8 mouse cellular contexts compared by ENCODE assay signal in the genomic region with DNA sequence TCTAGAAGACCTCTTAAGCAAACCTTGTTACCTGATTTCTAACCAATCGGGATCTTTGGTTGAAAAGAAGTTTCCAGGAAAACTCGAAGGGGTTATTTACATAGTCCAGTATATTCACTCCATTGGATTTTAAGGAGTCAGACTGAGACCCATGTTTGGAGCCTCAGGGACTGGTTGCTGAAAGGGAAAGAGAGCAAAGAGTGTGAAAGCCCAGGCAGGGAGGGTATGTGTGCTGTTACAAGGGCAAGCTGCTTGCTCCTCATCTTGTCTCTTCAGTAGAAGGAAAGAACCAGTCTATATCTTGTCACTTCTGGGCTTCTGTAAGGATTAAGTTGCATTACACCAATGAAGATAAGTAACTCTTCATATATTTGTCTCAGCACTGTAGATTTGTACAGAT. TPM values are rescaled to one million over a fixed set of nuclear protein-coding genes. Genes with fewer than 3 reads are reported as not detected.
A peak's percentile ranks its signal among the peaks of the same experiment; 100 is the strongest.
DNase-seq lines count a peak whose midpoint lies in the region; ATAC-seq and TF ChIP-seq lines count a peak whose summit lies in the region.

No protein-coding gene starts in this region.

- H3K4me3 ChIP-seq in testis, adult 2 months (ENCODE audit: control insufficient read depth, low read depth, low read length) = peak overlapping the region; percentile 76
- peak overlapping the region; percentile 86 for H3K4me3 ChIP-seq in limb, embryonic 14.5 days (replicated peaks; ENCODE audit: low read length)
- H3K4me3 ChIP-seq in small intestine, adult 2 months (ENCODE audit: low read depth, low read length) = peak overlapping the region; percentile 92

- peak overlapping the region; percentile 86 for H3K9ac ChIP-seq in limb, embryonic 14.5 days (ENCODE audit: low read depth, low read length, severe bottlenecking)

- peak; percentile 12 for DNase-seq in CD4-positive, CD25-positive, alpha-beta regulatory T cell, adult 2 months (ENCODE audit: low read depth, low spot score)
- DNase-seq in testis, postnatal 10 days (ENCODE audit: low spot score) = no peak
- no peak for DNase-seq in limb, embryonic 14.5 days (ENCODE audit: low spot score)
- no peak for DNase-seq in urinary bladder, adult 18-20 months (ENCODE audit: low spot score in 2 of 2)
- DNase-seq in embryo, embryonic 10.5 days (ENCODE audit: low spot score) = no peak

- no peak for TF ChIP-seq CTCF in testis, adult 2 months (IDR thresholded peaks at IDR 0.05; ENCODE audit: control insufficient read depth, insufficient read depth, insufficient replicate concordance, low read depth, low read length)
- 0 out of 2 replicates have a peak, but pooled peaks have one; percentile 0 for TF ChIP-seq CTCF in small intestine, adult 2 months (IDR thresholded peaks at IDR 0.05; ENCODE audit: extremely low read depth, insufficient read length, insufficient replicate concordance, low read depth, low read length)

- H3K9me3 ChIP-seq in limb, embryonic 14.5 days (ENCODE audit: control insufficient read depth, low read length) = no peaks in the 10 kb centered on the region

- 2% methylated on average over 2 of the region's 2 CpGs for WGBS in limb, embryonic 14.5 days
- WGBS in small intestine, adult 2 months = 1% methylated on average over 2 of the region's 2 CpGs

- H3K27me3 ChIP-seq in testis, adult 2 months (ENCODE audit: control insufficient read depth, insufficient read depth, low read length) = no peaks in the 10 kb centered on the region
- H3K27me3 ChIP-seq in limb, embryonic 14.5 days (ENCODE audit: control insufficient read depth, insufficient read depth, low read length) = no peaks in the 10 kb centered on the region
- no peaks in the 10 kb centered on the region for H3K27me3 ChIP-seq in small intestine, adult 2 months (ENCODE audit: control insufficient read depth, insufficient read depth, low read length)

- H3K36me3 ChIP-seq in testis, adult 2 months (ENCODE audit: control insufficient read depth, insufficient read depth, low read length) = no peaks in the 10 kb centered on the region
- no peaks in the 10 kb centered on the region for H3K36me3 ChIP-seq in limb, embryonic 14.5 days (ENCODE audit: control insufficient read depth, insufficient read depth, low read length)
- no peaks in the 10 kb centered on the region for H3K36me3 ChIP-seq in small intestine, adult 2 months (ENCODE audit: control insufficient read depth, insufficient read depth, low read length)

- TF ChIP-seq POLR2A in testis, adult 2 months (IDR thresholded peaks at IDR 0.05; ENCODE audit: control insufficient read depth, low read depth, low read length) = no peak
- TF ChIP-seq POLR2A in limb, embryonic 14.5 days (IDR thresholded peaks at IDR 0.05; ENCODE audit: borderline replicate concordance, extremely low read depth, insufficient read depth, insufficient read length) = no peak
- no peak for TF ChIP-seq POLR2A in small intestine, adult 2 months (IDR thresholded peaks at IDR 0.05; ENCODE audit: low read depth, low read length)

- peak overlapping the region; percentile 67 for H3K4me2 ChIP-seq in limb, embryonic 14.5 days (replicated peaks; ENCODE audit: low read depth, low read length, severe bottlenecking)

- no peak overlapping the region; the same call in 1 of the 2 replicates for H3K27ac ChIP-seq in testis, adult 2 months (ENCODE audit: control insufficient read depth, insufficient read depth, low read depth, low read length)
- no peak overlapping the region for H3K27ac ChIP-seq in limb, embryonic 14.5 days (replicated peaks; ENCODE audit: low read depth, low read length)
- no peak overlapping the region; the same call in 1 of the 2 replicates for H3K27ac ChIP-seq in small intestine, adult 2 months (ENCODE audit: insufficient read depth, low read depth, low read length)

- H3K4me1 ChIP-seq in testis, adult 2 months (ENCODE audit: control insufficient read depth, insufficient read depth, low read length) = peaks cover 5% of the 10 kb centered on the region
- peaks cover 9% of the 10 kb centered on the region for H3K4me1 ChIP-seq in limb, embryonic 14.5 days (ENCODE audit: control insufficient read depth, insufficient read depth, low read length)
- peaks cover 5% of the 10 kb centered on the region; the same call in 1 of the 2 replicates for H3K4me1 ChIP-seq in small intestine, adult 2 months (ENCODE audit: control insufficient read depth, insufficient read depth, insufficient read length, low read length)

- ATAC-seq in CD4-positive, CD25-positive, alpha-beta regulatory T cell, adult 4 months = no peak
- no peak for ATAC-seq in limb, embryonic 14.5 days (ENCODE audit: low FRiP score, low read depth)

RNA-seq across cellular contexts. Expression of a gene that starts 1.3 kb away (rescaled TPM):
- 10 to 100 TPM; 42.0 to 61.6 TPM for polyA plus RNA-seq in CD4-positive, CD25-positive, alpha-beta regulatory T cell, adult 4 months (2017; shearing (Covaris generic))
- polyA plus RNA-seq in testis, adult 2 months (2012; rRNA removed) = 13.3 and 18.5 TPM in 2 replicates
- 13.6 and 13.9 TPM in 2 replicates for polyA plus RNA-seq in limb, embryonic 14.5 days (2012; rRNA removed)
- 19.2 and 20.5 TPM in 2 replicates for polyA plus RNA-seq in limb, embryonic 14.5 days (2014; fragmentation: Nextera tagmentation; extraction: Ambion mirVana)
- polyA plus RNA-seq in small intestine, adult 2 months (2012; rRNA removed) = 0.08 and 0.37 TPM in 2 replicates

RNA-seq across cellular contexts. Expression of a gene that starts 1.5 kb away (rescaled TPM):
- polyA plus RNA-seq in CD4-positive, CD25-positive, alpha-beta regulatory T cell, adult 4 months (2017; shearing (Covaris generic)) = 1 to 10 TPM; 6.4 to 7.2 TPM
- 3.3 TPM in 2 replicates for polyA plus RNA-seq in testis, adult 2 months (2012; rRNA removed)
- 5.1 and 6.1 TPM in 2 replicates for polyA plus RNA-seq in limb, embryonic 14.5 days (2012; rRNA removed)
- polyA plus RNA-seq in limb, embryonic 14.5 days (2014; fragmentation: Nextera tagmentation; extraction: Ambion mirVana) = 8.2 and 9.4 TPM in 2 replicates
- polyA plus RNA-seq in small intestine, adult 2 months (2012; rRNA removed) = 0.75 and 1.5 TPM in 2 replicates

Comparison
In these comparisons a context has a peak if more than half of its experiments do, and no peak if none do; other contexts are left out.
1. RNA of a gene that starts 1.3 kb away (polyA plus RNA-seq): 42.0 to 61.6 TPM in CD4-positive, CD25-positive, alpha-beta regulatory T cell, adult 4 months, 13.6 to 20.5 TPM in limb, embryonic 14.5 days and 13.3 to 18.5 TPM in testis, adult 2 months; 0.08 to 0.37 TPM in small intestine, adult 2 months; every median in the first group is over 10 times any median in the second.
2. Peak in every context shown above with its lines, with median percentiles within 50 percentile points of each other: H3K4me3 ChIP-seq.